Mouse (Mus musculus) CH12.LX (cell line): ENCODE data around the gene Zswim3. TPM values are rescaled to one million over a fixed set of nuclear protein-coding genes. Genes with fewer than 3 reads are reported as not detected.
"Not testable (repeated sequence)": the region's sequence is repeated elsewhere in the genome, so short reads cannot be mapped to it uniquely, and the experiment has no call there.

Source experiments
- DNase-seq: peaks from one replicate; pipeline ENCODE4 v3.0.0-alpha.2; 2013; ENCODE audit errors: extremely low read depth
- H3K27ac ChIP-seq: 2 replicates; pipeline ENCODE4 v1.5.1; 2012; ENCODE audit warnings: low read depth, mild to moderate bottlenecking, control low read depth, moderate library complexity; ENCODE audit not compliant: insufficient read depth
- H3K27me3 ChIP-seq: replicated peaks from 2 replicates; pipeline ENCODE3; 2012; ENCODE audit warnings: inconsistent platforms
- H3K36me3 ChIP-seq, 2 experiments: replicated peaks in 1 of 2; 2 replicates each; pipeline versions ENCODE3 to v1.6.1; 2012; ENCODE audit warnings: inconsistent platforms in 1 of 2, low read length in 1 of 2, mild to moderate bottlenecking in 1 of 2, mixed read lengths in 1 of 2, moderate library complexity in 1 of 2; ENCODE audit not compliant: control insufficient read depth in 1 of 2, insufficient read depth in 1 of 2
- H3K4me1 ChIP-seq, 2 experiments: 2 replicates each; pipeline ENCODE4 v1.6.1; 2012; ENCODE audit warnings: inconsistent platforms in 1 of 2, moderate library complexity in 1 of 2; ENCODE audit not compliant: insufficient read depth in 2 of 2, control insufficient read depth in 1 of 2
- H3K4me2 ChIP-seq: 2 replicates; pipeline ENCODE4 v1.6.1; 2012; ENCODE audit warnings: low read depth, mild to moderate bottlenecking, control low read depth; ENCODE audit not compliant: poor library complexity, insufficient read depth, severe bottlenecking
- H3K4me3 ChIP-seq, 3 experiments: fragments of 150-350 bp in 1 of 3; sonication (generic) in 1 of 3; replicated peaks in 1 of 3; 2 replicates each; pipeline versions ENCODE3 to v1.5.1; 2011 to 2012; ENCODE audit warnings: low read depth in 2 of 3, low read length in 2 of 3, mild to moderate bottlenecking in 2 of 3, moderate library complexity in 2 of 3, control low read depth in 1 of 3, improper control_type of control experiment in 1 of 3, inconsistent platforms in 1 of 3, mixed read lengths in 1 of 3; ENCODE audit not compliant: poor library complexity in 1 of 3
- H3K79me2 ChIP-seq: replicated peaks from 2 replicates; pipeline ENCODE4 v1.6.1; 2012; ENCODE audit warnings: mild to moderate bottlenecking, moderate library complexity; ENCODE audit not compliant: control insufficient read depth, poor library complexity, insufficient read depth, severe bottlenecking; ENCODE audit errors: extremely low read depth
- H3K9ac ChIP-seq: 2 replicates; pipeline ENCODE4 v1.6.1; 2012; ENCODE audit warnings: low read depth, mild to moderate bottlenecking, control low read depth, moderate library complexity; ENCODE audit not compliant: insufficient read depth
- H3K9me3 ChIP-seq: replicated peaks from 2 replicates; pipeline ENCODE3; 2012; ENCODE audit warnings: low read length, inconsistent platforms, mixed read lengths
- E2F4 ChIP-seq: IDR thresholded peaks from 2 replicates; pipeline ENCODE4 v1.6.1; 2011; ENCODE audit warnings: low read depth, low read length, improper control_type of control experiment; ENCODE audit not compliant: insufficient replicate concordance
- JUN ChIP-seq: IDR thresholded peaks from 2 replicates; pipeline ENCODE4 v1.6.1; 2011; ENCODE audit warnings: low read depth, mild to moderate bottlenecking, low read length, improper control_type of control experiment, moderate library complexity; ENCODE audit not compliant: insufficient read depth
- JUND ChIP-seq: conservative IDR thresholded peaks from 2 replicates; pipeline ENCODE4 v1.6.1; 2011; ENCODE audit warnings: low read depth, low read length, improper control_type of control experiment
- MAZ ChIP-seq: IDR thresholded peaks from 2 replicates; pipeline ENCODE4 v1.6.1; 2012; ENCODE audit warnings: low read depth, mild to moderate bottlenecking, inconsistent platforms, low read length, improper control_type of control experiment, moderate library complexity
- MEF2A ChIP-seq: IDR thresholded peaks from 2 replicates; pipeline ENCODE4 v1.6.1; 2014; ENCODE audit warnings: low read depth, mild to moderate bottlenecking, inconsistent platforms, low read length, improper control_type of control experiment, borderline replicate concordance
- NRF1 ChIP-seq: IDR thresholded peaks from 2 replicates; pipeline ENCODE4 v1.6.1; 2014; ENCODE audit warnings: low read depth, mild to moderate bottlenecking, inconsistent platforms, low read length, improper control_type of control experiment, moderate library complexity
- POLR2AphosphoS2 ChIP-seq: IDR thresholded peaks from 2 replicates; pipeline ENCODE4 v1.6.1; 2011; ENCODE audit warnings: low read depth, low read length, improper control_type of control experiment
- RAD21 ChIP-seq: IDR thresholded peaks from 2 replicates; pipeline ENCODE4 v1.6.1; 2011; ENCODE audit warnings: low read depth, mild to moderate bottlenecking, low read length, improper control_type of control experiment, moderate library complexity
- RCOR1 ChIP-seq: conservative IDR thresholded peaks from 2 replicates; pipeline ENCODE4 v1.6.1; 2012; ENCODE audit warnings: low read depth, mild to moderate bottlenecking, inconsistent platforms, low read length, improper control_type of control experiment
- SIN3A ChIP-seq: IDR thresholded peaks from 2 replicates; pipeline ENCODE4 v1.6.1; 2012; ENCODE audit warnings: low read length, improper control_type of control experiment, inconsistent platforms
- TCF12 ChIP-seq: IDR thresholded peaks from 2 replicates; pipeline ENCODE4 v1.6.1; 2014; ENCODE audit warnings: low read depth, mild to moderate bottlenecking, inconsistent platforms, low read length, improper control_type of control experiment
- UBTF ChIP-seq: IDR thresholded peaks from 2 replicates; pipeline ENCODE4 v1.6.1; 2012; ENCODE audit warnings: low read depth, mild to moderate bottlenecking, inconsistent platforms, low read length, improper control_type of control experiment, moderate library complexity
- USF1 ChIP-seq: IDR thresholded peaks from 2 replicates; pipeline ENCODE4 v1.6.1; 2014; ENCODE audit warnings: low read depth, mild to moderate bottlenecking, inconsistent platforms, low read length, improper control_type of control experiment
- ZNF384 ChIP-seq: IDR thresholded peaks from 2 replicates; pipeline ENCODE4 v1.6.1; 2012; ENCODE audit warnings: low read depth, low read length, improper control_type of control experiment, inconsistent platforms
- dilution Hi-C: fragments of 300-500 bp; cut with MboI; formaldehyde crosslinking; loops from 2 replicates; pipeline ENCODE4 v1.14.3; 2020; ENCODE audit warnings: low sequenced_read_pairs; ENCODE audit not compliant: extremely low pct_unique_long_range_greater_than_20kb, extremely low pct_ligation_motif_present
- in situ Hi-C: fragments of 300-500 bp; cut with MboI; formaldehyde crosslinking; loops from 3 replicates; pipeline ENCODE4 v1.14.3; 2019; ENCODE audit warnings: low sequenced_read_pairs, low pct_ligation_motif_present, low pct_unique_long_range_greater_than_20kb, mixed read lengths
- polyA plus RNA-seq: library from polyadenylated mRNA; unstranded; fragments of >175 nt; gene quantifications from 2 replicates; pipeline ENCODE4 v1.2.1, GENCODE M21; 2012; ENCODE audit warnings: low read depth; ENCODE audit not compliant: insufficient read length
- total RNA-seq, 2 experiments: library from RNA; depleted of rRNA; stranded (reverse); fragments of 300-350 nt in 1 of 2; fragments of >200 nt in 1 of 2; gene quantifications; 2 replicates each; pipeline ENCODE4 v1.2.3; 2012 to 2014

Zswim3 gene
- total and polyA plus RNA-seq, 3 experiments: 2.3 to 3.5 (median 2.5) TPM

DNA sequence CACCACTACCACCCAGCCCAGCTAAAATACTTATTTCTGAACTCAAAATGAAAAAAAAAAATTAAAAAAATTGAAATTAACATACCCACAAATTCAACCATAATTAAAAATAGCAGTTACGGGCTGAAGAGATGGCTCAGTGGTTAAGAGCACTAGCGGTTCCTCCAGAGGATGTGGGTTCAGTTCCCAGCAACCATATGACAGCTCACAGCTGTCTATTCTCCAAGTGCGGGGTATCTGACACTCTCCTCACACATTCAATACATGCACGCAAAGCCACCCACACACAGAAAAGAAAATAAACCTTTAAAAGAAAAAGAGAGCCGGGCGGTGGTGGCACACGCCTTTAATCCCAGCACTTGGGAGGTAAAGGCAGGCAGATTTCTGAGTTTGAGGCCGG, 45.2 kb downstream of the Zswim3 start:
- no peaks in the 10 kb centered on the region for H3K79me2 ChIP-seq
- dilution Hi-C loops (no loop called here), in situ Hi-C loops (no loop called here)
- H3K27me3 ChIP-seq: no peaks in the 10 kb centered on the region
- no peak for DNase-seq
- no peak overlapping the region for H3K27ac ChIP-seq
- H3K36me3 ChIP-seq: no peaks in the 10 kb centered on the region
- H3K4me1 ChIP-seq: no peaks in the 10 kb centered on the region
- H3K4me3 ChIP-seq: no peak overlapping the region
- TF ChIP-seq ZNF384 (no peak), E2F4 (no peak), UBTF (no peak), NRF1 (no peak), POLR2AphosphoS2 (no peak), RAD21 (no peak), MEF2A (no peak), JUND (no peak), JUN (no peak), MAZ (no peak), SIN3A (no peak), USF1 (no peak), RCOR1 (no peak), TCF12 (no peak)
- H3K9ac ChIP-seq: no peak overlapping the region
- H3K4me2 ChIP-seq: no peak overlapping the region
- H3K9me3 ChIP-seq: peaks cover 7% of the 10 kb centered on the region

DNA sequence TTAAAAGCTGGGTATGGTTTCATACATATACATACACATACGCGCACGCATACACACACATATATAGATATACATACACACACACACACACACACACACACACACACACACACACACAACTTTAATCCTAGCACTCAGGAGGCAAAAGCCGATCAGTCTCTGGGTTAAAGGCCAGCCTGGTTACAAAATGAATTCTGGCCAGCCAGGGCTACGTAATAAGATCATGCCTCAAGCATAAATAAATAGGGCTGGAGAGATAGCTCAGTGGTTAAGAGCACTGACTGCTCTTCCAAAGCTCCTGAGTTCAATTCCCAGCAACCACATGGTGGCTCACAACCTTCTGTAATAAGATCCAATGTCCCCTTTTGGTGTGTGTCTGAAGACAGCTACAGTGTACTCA, 50.7 kb downstream of the Zswim3 start:
- H3K9ac ChIP-seq, H3K79me2 ChIP-seq, H3K36me3 ChIP-seq, H3K4me3 ChIP-seq, H3K27ac ChIP-seq, DNase-seq, H3K9me3 ChIP-seq, in situ Hi-C loops, dilution Hi-C loops: not testable (repeated sequence)
- Histone ChIP-seq H3K4me2 (0 out of 2 replicates have a peak overlapping the region, but pooled peaks have one; percentile 49), H3K4me1 (peaks cover 0 to 24% of the 10 kb centered on the region in 2 experiments; a peak in 2 of 4 replicates), H3K27me3 (peaks cover 19% of the 10 kb centered on the region)
